Comparison of ENCODE assay signal across 17 mouse cellular contexts in the genomic region with DNA sequence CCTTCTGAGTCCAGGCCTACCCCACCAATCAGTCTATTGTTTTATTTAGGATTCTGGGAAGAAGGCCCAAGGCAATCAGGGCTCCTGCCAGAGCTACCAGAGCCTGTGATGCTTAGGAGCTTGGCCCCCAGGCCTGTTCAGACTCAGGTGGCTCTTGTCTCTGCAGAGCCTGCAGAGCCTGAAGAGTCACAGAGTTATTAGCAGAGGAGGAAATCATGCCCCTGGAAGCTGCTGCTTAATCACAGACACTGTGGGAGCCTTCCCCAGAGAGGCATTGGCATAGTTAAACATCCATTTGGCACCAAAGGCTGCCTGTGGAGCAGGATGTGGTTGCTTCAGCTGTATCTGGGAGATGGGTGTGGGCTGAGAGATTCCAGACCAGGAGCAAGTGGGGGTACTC. TPM values are rescaled to one million over a fixed set of nuclear protein-coding genes. Genes with fewer than 3 reads are reported as not detected.
A peak's percentile ranks its signal among the peaks of the same experiment; 100 is the strongest.
DNase-seq lines count a peak whose midpoint lies in the region; ATAC-seq lines count a peak whose summit lies in the region.
"Had no signal": no experiment of that assay in that cellular context is flagged by ENCODE, and none has a peak within 500 bp of the region (broad histone marks: within the 10 kb centered on the region; RNA-seq: fewer than 3 reads in every experiment).

No protein-coding gene starts in this region.

- H3K4me2 ChIP-seq in heart, embryonic 11.5 days = no peak overlapping the region
- no peak overlapping the region for H3K4me2 ChIP-seq in midbrain, embryonic 14.5 days (ENCODE audit: low read length)
- H3K4me2 ChIP-seq in midbrain, embryonic 13.5 days (replicated peaks) = no peak overlapping the region
- H3K4me2 ChIP-seq in neural tube, embryonic 15.5 days = no peak overlapping the region
- H3K4me2 ChIP-seq: heart, embryonic 13.5 days; lung, embryonic 14.5 days had no signal

- peak; percentile 43 for DNase-seq in heart, embryonic 10.5 days (ENCODE audit: low spot score)
- peak; percentile 0 for DNase-seq in midbrain, embryonic 14.5 days
- DNase-seq in cerebellum, adult 11-12 months = peak; percentile 70
- no peak for DNase-seq in gastrocnemius, postnatal 4 days (ENCODE audit: low spot score in 2 of 2)
- DNase-seq: adrenal gland, adult 8-10 months; liver; lung, embryonic 14.5 days; spleen, adult 18-20 months had no signal

- ATAC-seq in heart, embryonic 11.5 days (replicated peaks; ENCODE audit: insufficient number of reproducible peaks, low FRiP score, low TSS enrichment) = no peak
- ATAC-seq in midbrain, embryonic 14.5 days (ENCODE audit: low FRiP score, low TSS enrichment) = no peak
- ATAC-seq in midbrain, embryonic 13.5 days = no peak
- ATAC-seq in neural tube, embryonic 15.5 days (ENCODE audit: low FRiP score) = peak; percentile 37; the same call in 1 of the 2 replicates
- ATAC-seq in erythroblast, adult 5-6 weeks (replicated peaks; ENCODE audit: low FRiP score, poor library complexity, severe bottlenecking) = no peak
- ATAC-seq: inflammation-experienced regulatory T-cells, adult 6 months had no signal

- no peak overlapping the region for H3K4me3 ChIP-seq in heart, embryonic 10.5 days
- H3K4me3 ChIP-seq in heart, embryonic 11.5 days (ENCODE audit: low read depth, low read length) = no peak overlapping the region
- no peak overlapping the region for H3K4me3 ChIP-seq in midbrain, embryonic 14.5 days (replicated peaks; ENCODE audit: low read depth, low read length)
- no peak overlapping the region for H3K4me3 ChIP-seq in midbrain, embryonic 13.5 days (replicated peaks)
- no peak overlapping the region for H3K4me3 ChIP-seq in neural tube, embryonic 15.5 days (replicated peaks)
- H3K4me3 ChIP-seq: heart, embryonic 13.5 days; megakaryocyte, embryonic 14.5 days had no signal

- H3K27me3 ChIP-seq in heart, embryonic 10.5 days (ENCODE audit: insufficient read depth, poor library complexity, severe bottlenecking) = no peaks in the 10 kb centered on the region
- H3K27me3 ChIP-seq in heart, embryonic 11.5 days (ENCODE audit: control insufficient read depth, insufficient read depth, low read length) = no peaks in the 10 kb centered on the region
- no peaks in the 10 kb centered on the region for H3K27me3 ChIP-seq in midbrain, embryonic 14.5 days (ENCODE audit: control insufficient read depth, insufficient read depth, low read length)
- H3K27me3 ChIP-seq in midbrain, embryonic 13.5 days = no peaks in the 10 kb centered on the region
- H3K27me3 ChIP-seq in neural tube, embryonic 15.5 days (replicated peaks) = no peaks in the 10 kb centered on the region
- H3K27me3 ChIP-seq: heart, embryonic 13.5 days; megakaryocyte, embryonic 14.5 days had no signal

- H3K4me1 ChIP-seq in heart, embryonic 10.5 days = no peaks in the 10 kb centered on the region
- no peaks in the 10 kb centered on the region for H3K4me1 ChIP-seq in heart, embryonic 11.5 days (ENCODE audit: control insufficient read depth, insufficient read depth, low read length)
- no peaks in the 10 kb centered on the region for H3K4me1 ChIP-seq in midbrain, embryonic 14.5 days (ENCODE audit: control insufficient read depth, insufficient read depth, low read length)
- H3K4me1 ChIP-seq in midbrain, embryonic 13.5 days (replicated peaks) = no peaks in the 10 kb centered on the region
- peaks cover 8% of the 10 kb centered on the region for H3K4me1 ChIP-seq in neural tube, embryonic 15.5 days
- H3K4me1 ChIP-seq: heart, embryonic 13.5 days; megakaryocyte, embryonic 14.5 days had no signal

- H3K9ac ChIP-seq in heart, embryonic 11.5 days (ENCODE audit: low read depth, low read length) = no peak overlapping the region
- H3K9ac ChIP-seq in midbrain, embryonic 14.5 days (replicated peaks; ENCODE audit: low read length) = no peak overlapping the region
- H3K9ac ChIP-seq in midbrain, embryonic 13.5 days (replicated peaks) = no peak overlapping the region
- no peak overlapping the region for H3K9ac ChIP-seq in neural tube, embryonic 15.5 days (replicated peaks)
- H3K9ac ChIP-seq: heart, embryonic 13.5 days; lung, embryonic 14.5 days had no signal

- no peaks in the 10 kb centered on the region for H3K36me3 ChIP-seq in heart, embryonic 10.5 days
- H3K36me3 ChIP-seq in heart, embryonic 11.5 days (ENCODE audit: control insufficient read depth, insufficient read depth, low read length) = no peaks in the 10 kb centered on the region
- no peaks in the 10 kb centered on the region for H3K36me3 ChIP-seq in midbrain, embryonic 14.5 days (ENCODE audit: control insufficient read depth, insufficient read depth, low read length)
- no peaks in the 10 kb centered on the region for H3K36me3 ChIP-seq in midbrain, embryonic 13.5 days
- no peaks in the 10 kb centered on the region for H3K36me3 ChIP-seq in neural tube, embryonic 15.5 days
- H3K36me3 ChIP-seq: heart, embryonic 13.5 days had no signal

- H3K9me3 ChIP-seq in heart, embryonic 10.5 days = no peaks in the 10 kb centered on the region
- no peaks in the 10 kb centered on the region for H3K9me3 ChIP-seq in heart, embryonic 11.5 days (replicated peaks; ENCODE audit: control insufficient read depth, low read length)
- H3K9me3 ChIP-seq in midbrain, embryonic 14.5 days (ENCODE audit: control insufficient read depth, low read length) = no peaks in the 10 kb centered on the region
- H3K9me3 ChIP-seq in midbrain, embryonic 13.5 days = no peaks in the 10 kb centered on the region
- no peaks in the 10 kb centered on the region for H3K9me3 ChIP-seq in neural tube, embryonic 15.5 days (replicated peaks)
- H3K9me3 ChIP-seq: heart, embryonic 13.5 days; megakaryocyte, embryonic 14.5 days had no signal

- H3K27ac ChIP-seq in heart, embryonic 10.5 days = no peak overlapping the region
- H3K27ac ChIP-seq in heart, embryonic 11.5 days (ENCODE audit: low read depth, low read length) = no peak overlapping the region
- H3K27ac ChIP-seq in midbrain, embryonic 14.5 days (replicated peaks; ENCODE audit: low read depth, low read length) = no peak overlapping the region
- no peak overlapping the region for H3K27ac ChIP-seq in midbrain, embryonic 13.5 days
- H3K27ac ChIP-seq in neural tube, embryonic 15.5 days (replicated peaks) = peak overlapping the region; percentile 4; the same call in 1 of the 2 replicates
- H3K27ac ChIP-seq: heart, embryonic 13.5 days; kidney, postnatal 0 days; stomach, postnatal 0 days had no signal

RNA-seq across cellular contexts. Expression of a gene that starts 30.3 kb away (rescaled TPM):
- 0.16 TPM in 1 of 2 replicates, not detected in the other for polyA plus RNA-seq in heart, embryonic 10.5 days (2016; fragmentation: Nextera tagmentation; extraction: Ambion mirVana)
- 0.07 TPM in 1 of 2 replicates, not detected in the other for polyA plus RNA-seq in heart, embryonic 11.5 days (2014; fragmentation: Nextera tagmentation; extraction: Ambion mirVana)
- 15.8 and 18.3 TPM in 2 replicates for polyA plus RNA-seq in midbrain, embryonic 14.5 days (2014; fragmentation: Nextera tagmentation; extraction: Ambion mirVana)
- 14.9 and 15.9 TPM in 2 replicates for polyA plus RNA-seq in midbrain, embryonic 13.5 days (2015; fragmentation: Nextera tagmentation; extraction: Ambion mirVana)
- 12.9 and 16.3 TPM in 2 replicates for polyA plus RNA-seq in neural tube, embryonic 15.5 days (2015; fragmentation: Nextera tagmentation; extraction: Ambion mirVana)
- under 1 TPM; 0.10 to 0.34 TPM for total RNA-seq in gastrocnemius, postnatal 4 days (2021)
- not detected in 2 replicates for total RNA-seq in erythroblast, adult 5-6 weeks (2015; ENCODE audit: low replicate concordance)
- not detected in 2 replicates for total RNA-seq in erythroblast, adult 5-6 weeks (2017; ENCODE audit: low replicate concordance)

Comparison
In these comparisons a context has a peak if more than half of its experiments do, and no peak if none do; other contexts are left out.
1. DNase-seq: peak in heart, embryonic 10.5 days (single experiment), midbrain, embryonic 14.5 days (single experiment) and cerebellum, adult 11-12 months (single experiment); none in gastrocnemius, postnatal 4 days (0 of 2).
2. RNA of a gene that starts 30.3 kb away (polyA plus RNA-seq): 12.9 to 16.3 TPM in neural tube, embryonic 15.5 days, 15.8 to 18.3 TPM in midbrain, embryonic 14.5 days and 14.9 to 15.9 TPM in midbrain, embryonic 13.5 days; 0.16 TPM in heart, embryonic 10.5 days and 0.07 TPM in heart, embryonic 11.5 days; every median in the first group is over 10 times any median in the second.